Mouse (Mus musculus) v-Abl transformed pro-B cells (cell line): Measurements from ENCODE around the gene D5Ertd579e.

Experiments used
- in situ Hi-C, 2 experiments: fragments of 400-800 bp; cut with MboI; formaldehyde crosslinking; loops; one replicate each; pipeline ENCODE4 v1.15.1; 2025; ENCODE audit not compliant: unreplicated experiment in 2 of 2

D5Ertd579e gene

DNA sequence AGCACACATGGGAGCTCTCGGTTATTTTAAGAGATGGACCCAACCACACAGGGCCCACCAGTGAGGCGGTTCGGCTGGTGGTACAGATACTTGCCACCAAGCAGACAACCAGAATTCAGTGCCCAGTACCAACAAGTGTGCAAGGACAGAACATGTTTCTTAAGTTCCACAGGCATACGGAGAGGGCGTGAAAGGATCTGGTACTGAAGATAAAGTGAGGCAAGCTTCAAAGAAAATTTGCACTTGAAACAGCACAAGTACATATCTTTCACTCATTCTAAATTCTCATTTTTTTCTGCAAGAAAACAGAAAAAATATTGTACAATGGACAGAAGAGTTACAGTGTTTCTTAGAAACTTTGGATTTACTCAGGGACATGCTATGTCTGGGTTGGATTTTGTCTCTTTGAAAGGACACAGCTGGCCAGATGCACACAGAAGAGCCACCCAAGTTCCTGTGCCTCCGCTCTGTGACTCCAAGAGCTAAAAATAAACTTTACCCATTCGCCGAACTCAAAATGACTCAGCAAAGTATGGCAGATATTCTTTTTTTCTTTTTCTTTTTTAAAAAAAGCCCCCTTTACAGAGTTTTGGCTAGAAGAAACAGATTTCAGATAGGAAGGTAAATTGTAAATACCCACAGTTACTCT, 75.3 kb downstream of the D5Ertd579e start:
- in situ Hi-C loops, result loop anchor here in 1 of 2 experiments (25.0 kb wide), 1 partner anchor 633 kb away; no protein-coding TSS in a partner anchor

DNA sequence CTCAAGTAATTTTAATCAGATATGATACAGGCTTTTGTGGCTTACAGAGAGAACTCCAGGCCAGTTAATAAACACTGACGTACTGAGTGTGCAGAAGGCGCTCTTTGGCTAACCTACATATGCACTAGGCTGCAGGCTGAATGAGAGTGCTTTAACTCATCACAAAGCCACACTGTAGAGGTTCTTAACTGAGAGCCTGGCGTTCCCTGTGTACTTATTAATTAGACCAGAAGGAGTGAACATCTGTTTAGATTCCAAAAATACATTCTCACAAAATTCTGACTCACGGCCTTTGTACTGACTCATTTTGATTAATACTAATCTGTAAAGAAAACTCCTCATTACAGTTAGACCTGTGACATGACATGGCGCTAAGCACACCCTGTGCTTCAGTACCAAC, 76.9 kb downstream of the D5Ertd579e start:
- in situ Hi-C loops, result loop anchor here in 1 of 2 experiments (25.0 kb wide), 1 partner anchor 632 kb away; no protein-coding TSS in a partner anchor

DNA sequence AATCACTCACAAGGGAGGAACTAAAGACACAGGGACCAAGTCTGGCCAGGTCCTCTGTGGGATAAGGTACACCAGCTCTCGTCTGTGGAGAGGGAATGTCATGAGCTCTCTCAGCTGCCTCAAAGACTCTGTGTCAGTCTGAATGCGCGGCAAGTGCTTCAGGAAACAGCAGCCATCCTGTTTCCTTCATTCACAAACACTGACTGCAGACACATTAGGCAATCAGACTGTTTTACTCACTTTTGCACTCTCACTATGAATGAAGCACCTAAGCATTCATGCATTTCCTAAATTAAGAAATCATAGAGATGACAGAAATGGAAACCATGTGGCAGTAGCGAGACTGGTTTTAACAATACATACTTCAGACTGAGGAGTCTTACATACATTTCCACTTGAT, 77.5 kb downstream of the D5Ertd579e start:
- in situ Hi-C loops, result loop anchor here in 1 of 2 experiments (25.0 kb wide), 1 partner anchor 631 kb away; no protein-coding TSS in a partner anchor

DNA sequence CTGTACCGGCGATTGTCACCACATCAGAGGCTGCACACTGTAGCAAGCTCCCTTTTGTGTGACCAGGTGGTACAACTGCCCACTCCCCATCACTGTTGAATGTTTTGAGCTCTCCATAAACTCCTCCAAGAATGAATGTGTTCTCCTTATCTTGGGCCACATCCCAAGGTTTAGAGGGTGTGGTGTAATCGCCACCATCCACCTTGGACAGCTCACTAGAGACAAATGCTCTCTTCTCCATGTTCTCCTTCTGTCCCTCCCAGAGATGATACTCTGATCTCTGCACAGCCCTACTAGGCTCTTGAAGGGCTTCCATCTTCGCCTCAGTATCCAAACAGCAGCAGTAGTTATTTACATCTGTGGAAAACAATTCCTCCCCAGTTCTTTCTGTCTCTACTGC, 81.7 kb downstream of the D5Ertd579e start:
- in situ Hi-C loops, result loop anchor here in 1 of 2 experiments (25.0 kb wide), 1 partner anchor 627 kb away; no protein-coding TSS in a partner anchor

DNA sequence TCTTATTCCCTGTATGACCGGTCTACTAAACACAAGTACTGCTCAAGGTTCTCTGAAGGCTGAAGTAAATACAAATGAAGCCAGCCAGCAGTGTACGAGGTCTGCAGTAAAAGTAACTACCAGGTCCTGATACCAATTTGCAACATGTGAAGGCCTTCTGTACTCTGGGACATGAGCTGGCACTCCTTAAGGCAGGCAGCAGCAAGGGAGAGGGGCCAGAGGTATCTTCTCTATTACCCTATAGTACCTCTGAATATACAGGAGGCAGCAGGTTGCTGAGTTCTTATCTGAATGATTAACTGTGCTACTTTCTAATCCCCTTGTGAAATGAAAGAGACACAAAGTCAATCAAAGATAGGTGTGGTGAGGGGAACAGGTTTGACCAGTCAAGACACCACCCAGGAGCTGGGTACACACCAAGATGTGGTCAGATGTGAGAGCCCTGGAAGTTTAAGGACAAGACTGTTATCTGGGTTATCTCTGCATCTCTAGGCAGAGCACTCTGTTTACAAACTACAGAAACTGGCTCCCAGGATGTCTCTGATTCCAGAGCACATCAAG, 86.8 kb downstream of the D5Ertd579e start:
- in situ Hi-C loops, result loop anchor here in 1 of 2 experiments (25.0 kb wide), 1 partner anchor 622 kb away; no protein-coding TSS in a partner anchor

DNA sequence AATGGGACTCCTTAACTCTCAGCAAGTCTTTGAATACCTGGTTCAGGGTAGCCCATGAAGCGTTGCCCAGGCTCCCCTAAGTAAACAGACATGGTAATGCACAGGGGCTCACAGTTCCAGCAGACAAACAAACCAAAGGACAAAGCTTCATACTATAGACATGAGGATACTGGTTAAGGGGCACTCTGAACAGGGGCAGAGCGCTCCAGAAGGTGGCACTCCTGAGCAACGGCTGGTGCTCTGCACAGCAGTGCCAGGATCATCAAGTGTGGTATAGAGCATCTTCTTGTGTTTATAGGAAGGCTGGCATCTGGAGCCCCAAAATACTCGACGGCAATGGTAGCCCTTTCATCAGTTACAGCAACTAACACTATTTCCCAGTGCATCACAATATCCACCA, 92.8 kb downstream of the D5Ertd579e start:
- in situ Hi-C loops, result loop anchor here (5.0 to 25.0 kb wide), 2 partner anchors 139 to 616 kb away; no protein-coding TSS in a partner anchor

DNA sequence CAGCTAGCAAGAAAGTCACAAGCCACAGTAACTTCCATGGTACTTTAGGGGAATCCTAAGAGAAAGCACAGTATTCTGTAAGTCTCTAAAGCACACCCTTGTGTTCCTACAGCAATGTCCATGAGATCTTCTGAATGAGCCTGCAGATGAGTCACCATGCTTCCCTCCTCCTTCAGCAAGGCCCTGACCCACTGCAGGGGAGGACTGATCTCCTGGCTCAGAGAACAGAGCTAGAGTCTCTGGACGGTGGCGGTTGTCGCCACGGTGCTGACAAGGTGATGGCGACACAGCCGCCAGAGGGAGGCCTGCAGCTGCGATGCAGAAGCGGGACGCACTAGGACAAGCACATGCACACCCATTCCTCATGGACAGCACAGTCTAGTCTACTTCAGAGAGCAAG, 93.8 kb downstream of the D5Ertd579e start:
- in situ Hi-C loops, result loop anchor here (5.0 to 25.0 kb wide), 2 partner anchors 140 to 615 kb away; no protein-coding TSS in a partner anchor

DNA sequence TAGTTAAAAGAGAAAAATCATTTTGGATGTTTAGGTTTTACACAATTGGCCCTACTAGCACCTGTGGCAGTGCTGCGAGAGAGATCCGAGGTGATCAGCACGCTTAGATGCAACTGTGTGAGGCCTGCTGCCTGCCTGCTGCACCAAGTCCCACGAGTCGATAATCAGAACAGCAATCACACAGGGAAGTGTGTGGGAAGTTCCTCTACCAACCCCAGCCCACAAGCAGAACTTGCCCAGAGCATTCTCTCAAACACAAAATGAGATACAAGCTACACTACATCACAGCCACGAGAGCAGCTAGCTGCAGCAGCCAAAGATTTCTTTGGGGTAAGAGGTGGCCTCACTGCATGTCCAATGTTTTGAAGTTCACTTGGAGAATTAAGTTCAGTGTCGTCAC, 94.3 kb downstream of the D5Ertd579e start:
- in situ Hi-C loops, result loop anchor here (5.0 to 25.0 kb wide), 2 partner anchors 141 to 614 kb away; no protein-coding TSS in a partner anchor

DNA sequence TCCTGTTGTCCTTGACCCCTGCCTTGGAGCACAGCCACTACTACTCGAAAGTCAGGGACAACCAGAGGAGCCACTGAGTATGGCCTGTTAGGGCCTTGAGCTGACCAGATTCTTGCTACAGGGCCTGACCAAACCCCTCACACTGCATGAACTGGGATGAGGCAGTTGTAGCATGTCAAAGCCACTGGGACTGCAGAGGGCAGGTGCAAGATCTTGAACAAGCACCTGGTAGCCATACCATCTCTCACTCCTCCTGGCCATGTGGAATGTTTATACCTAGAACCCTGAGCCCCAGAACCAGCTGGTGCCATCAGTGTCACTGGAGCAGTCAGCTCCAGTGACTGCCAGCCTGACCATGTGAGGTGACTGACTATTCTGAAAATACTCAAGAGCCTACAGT, 96.9 kb downstream of the D5Ertd579e start:
- in situ Hi-C loops, result no loop called here

DNA sequence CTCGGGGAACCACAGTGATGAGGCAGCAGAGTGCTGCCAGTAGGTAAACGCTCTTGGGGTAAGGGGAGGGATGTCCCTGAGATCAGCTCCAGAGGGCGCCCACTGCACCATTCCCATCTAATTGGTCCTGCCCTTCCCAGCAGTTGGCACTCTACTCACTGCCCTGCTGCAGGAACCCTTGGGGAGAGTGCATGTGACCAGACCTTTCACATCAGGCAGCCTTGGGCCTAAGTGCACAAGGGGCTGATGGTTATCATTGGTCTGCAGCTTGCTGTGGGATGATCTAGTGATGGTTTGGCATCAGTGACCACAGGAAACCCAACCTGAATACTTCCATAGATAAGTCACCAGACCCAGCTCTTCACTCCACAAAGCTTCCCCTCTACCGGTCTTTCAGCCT, 98.2 kb downstream of the D5Ertd579e start:
- in situ Hi-C loops, result no loop called here

DNA sequence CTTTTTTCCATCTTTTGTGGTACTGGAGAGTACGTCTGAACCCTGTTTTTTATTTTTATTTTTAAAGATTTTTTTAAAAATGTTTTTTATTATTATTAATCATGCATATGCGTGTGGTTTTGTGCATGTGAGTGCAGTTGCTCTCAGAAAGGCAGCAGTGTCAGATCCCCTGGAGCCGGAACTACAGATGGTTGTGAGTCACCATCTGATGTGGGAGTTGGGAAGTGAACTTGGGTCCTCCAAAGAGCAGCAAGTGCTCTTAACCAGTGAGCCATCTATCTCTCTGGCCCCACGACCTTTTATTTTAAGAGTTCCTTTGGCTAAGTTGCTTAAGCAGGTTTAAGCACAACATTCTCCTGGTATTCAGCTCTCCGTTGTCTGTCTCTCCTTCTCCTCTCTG, 99.6 kb downstream of the D5Ertd579e start:
- in situ Hi-C loops, result no loop called here

DNA sequence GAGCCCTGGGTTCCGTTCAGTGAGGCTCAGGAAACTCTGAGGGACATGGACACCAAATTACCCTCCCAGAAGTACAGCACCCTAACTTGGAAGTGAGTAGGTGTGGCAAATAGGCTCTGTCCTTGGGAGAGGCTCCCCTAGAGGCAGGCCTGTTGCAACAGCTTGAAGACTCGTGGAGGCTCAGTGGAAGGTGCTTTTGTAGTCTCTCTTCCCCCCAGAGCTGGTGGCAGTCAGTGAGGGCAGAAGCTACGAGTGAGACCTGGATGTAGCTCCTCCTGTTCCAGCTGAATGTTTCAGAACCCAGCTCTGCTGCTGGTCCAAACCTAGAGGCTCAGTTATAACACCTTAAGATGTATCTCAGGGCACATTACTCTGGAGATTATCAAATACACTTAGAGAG, 100.7 kb downstream of the D5Ertd579e start:
- in situ Hi-C loops, result no loop called here

DNA sequence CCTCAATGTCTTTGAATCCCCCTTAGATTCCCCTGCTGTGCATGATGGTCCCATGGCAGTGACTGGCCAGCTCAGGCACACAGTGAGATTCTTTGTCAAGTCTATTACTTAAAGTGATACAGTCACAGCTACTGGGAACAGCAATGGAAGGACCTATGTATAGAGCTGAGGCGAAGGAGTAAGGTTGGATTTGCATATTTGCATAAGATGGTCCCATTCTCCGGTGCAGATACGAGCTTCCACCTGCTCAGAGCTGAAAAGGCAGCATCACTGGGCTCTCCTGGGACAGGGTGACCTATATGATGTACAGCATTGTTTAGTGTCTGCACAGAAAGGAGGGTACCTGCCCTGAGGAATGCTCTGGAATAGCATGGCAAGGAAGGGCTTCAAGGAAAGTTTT, 101.5 kb downstream of the D5Ertd579e start:
- in situ Hi-C loops, result no loop called here

DNA sequence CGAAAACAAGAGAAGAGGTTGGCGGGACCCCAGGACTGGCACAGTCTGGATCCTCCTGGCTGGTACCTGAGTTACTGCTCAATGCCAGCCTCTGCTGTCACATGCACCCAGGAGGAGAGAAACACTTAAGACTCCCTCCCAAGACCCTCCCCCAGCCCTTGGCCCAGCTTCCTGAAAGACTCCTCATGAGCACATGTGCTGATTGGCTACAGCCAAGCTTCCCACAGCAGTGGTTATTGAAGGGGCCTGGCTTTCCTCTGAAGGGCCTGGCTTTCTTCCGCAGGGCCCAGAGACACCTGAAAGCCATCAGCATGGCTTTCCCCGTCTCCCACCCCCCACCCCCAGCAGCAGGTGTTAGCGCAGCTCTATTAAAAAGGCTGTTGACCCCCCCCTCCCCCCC, 102.6 kb downstream of the D5Ertd579e start, which contains the start of gene Tbc1d14:
Gene Tbc1d14 (minus strand): TSS at position 101 of the 400 bp plus-strand sequence.
- in situ Hi-C loops, result no loop called here

DNA sequence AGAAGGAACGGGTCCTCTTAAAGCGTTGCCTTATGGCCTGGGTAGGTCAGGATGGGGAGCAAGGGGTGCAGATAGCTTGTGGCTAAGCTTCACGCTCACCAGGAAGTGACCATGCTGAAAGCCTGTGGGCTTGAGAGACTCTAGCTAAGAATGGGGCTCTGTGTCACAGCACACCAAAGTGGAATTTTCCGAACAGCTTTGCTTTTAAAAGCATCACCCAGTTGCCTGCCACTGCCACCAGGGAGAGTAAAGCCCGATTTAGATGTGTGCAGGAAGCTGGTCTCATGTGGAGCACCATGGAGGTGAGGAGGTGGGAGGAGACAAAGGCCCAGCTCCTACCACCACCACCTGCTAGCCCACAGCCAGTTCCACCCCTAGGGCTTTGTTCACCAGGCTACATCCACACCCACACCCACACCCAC, 105.3 kb downstream of the D5Ertd579e start:
- in situ Hi-C loops, result no loop called here

DNA sequence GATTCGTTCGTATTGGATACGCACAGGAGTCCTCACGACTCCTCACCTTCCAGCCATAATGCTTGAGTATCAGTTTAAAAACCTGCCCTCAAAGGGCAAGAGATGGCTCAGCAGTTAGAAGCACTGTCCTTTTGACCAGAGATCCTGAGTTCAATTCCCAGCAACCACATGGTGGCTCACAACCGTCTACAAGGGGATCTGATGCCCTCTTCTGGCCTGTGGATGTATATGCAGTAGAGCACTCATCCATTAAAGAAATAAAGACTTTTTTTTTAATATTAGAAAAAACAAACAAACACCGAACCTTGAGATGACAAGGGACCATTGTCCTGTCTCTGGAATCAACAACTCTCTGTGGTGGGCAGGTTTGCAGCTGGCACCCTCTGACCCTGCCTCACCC, 111.5 kb downstream of the D5Ertd579e start:
- in situ Hi-C loops, result loop anchor here (5.0 to 10.0 kb wide), 4 partner anchors 52 to 599 kb away; partner anchors contain the start of genes Ccdc96 (in 1 of the 2) and Tada2b (in 1 of the 2)

DNA sequence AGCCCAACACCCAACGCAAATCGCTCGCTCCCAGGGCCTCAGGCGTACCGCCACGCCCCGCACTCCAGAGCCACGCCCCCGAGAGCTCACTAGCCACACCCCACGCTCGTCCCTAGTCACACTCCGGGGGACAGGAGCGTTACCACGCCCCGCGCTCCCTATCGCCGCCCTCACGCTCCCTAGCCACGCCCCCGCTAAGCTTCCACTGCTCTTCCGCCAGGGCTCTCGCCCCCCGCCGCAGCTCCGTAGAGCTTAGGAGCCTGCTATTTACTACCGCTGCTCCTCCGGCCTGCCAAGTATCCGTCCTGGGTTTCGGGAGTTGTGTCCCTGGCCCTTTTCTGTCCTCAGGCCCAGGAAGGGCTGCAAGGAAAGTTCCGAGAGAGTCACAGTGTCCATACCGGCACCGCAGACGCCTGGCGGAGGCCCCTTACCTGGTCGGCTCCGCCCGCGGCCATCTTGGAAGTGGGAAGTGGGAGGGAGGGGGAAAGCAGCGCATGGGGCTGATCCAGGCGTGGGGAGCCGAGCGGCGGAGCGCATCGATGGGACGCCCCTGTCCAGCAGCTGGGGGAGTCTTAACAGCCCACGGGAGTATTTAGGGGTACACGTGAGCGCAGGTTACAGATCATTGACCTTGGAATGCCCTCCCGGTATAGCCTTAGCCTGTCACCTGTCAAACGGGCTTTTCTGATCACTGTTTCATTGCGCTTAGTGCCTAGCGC, 113.7 kb downstream of the D5Ertd579e start:
- in situ Hi-C loops, result loop anchor here (5.0 to 10.0 kb wide), 4 partner anchors 50 to 597 kb away; partner anchors contain the start of genes Ccdc96 (in 1 of the 2) and Tada2b (in 1 of the 2)

DNA sequence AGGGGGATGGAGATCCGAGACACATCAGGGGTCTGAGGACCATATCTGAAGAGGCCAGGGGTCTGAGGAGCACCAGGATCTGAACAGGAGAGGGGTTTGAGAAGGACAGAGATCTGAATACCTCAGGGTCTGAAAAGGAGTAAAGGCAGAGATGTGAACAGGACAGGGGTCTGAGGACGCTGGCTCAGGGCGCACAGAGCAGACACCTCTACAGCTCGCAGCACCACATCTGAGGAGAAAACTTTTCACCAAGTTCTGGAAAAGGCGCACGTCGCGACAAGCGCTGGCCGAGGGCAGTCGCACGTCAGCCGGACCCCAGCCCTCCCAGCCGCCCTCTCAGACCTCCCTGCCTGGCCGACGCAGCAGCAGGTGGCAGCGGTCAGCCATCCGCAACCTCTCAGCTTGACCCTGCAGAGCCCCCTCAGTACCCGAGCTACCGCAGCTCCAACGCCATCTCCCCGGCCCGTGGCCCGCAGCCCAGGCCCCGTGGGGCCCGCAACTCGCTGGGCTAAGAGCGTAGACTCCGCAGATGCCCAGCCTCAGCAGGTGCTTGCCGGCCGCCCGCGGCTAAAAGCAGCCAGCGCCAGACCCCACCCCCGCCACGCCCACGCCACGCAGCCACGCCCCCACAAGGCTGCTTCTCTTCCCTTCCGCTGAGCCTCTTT, 114.4 kb downstream of the D5Ertd579e start:
- in situ Hi-C loops, result loop anchor here (5.0 to 10.0 kb wide), 4 partner anchors 49 to 597 kb away; partner anchors contain the start of genes Ccdc96 (in 1 of the 2) and Tada2b (in 1 of the 2)

DNA sequence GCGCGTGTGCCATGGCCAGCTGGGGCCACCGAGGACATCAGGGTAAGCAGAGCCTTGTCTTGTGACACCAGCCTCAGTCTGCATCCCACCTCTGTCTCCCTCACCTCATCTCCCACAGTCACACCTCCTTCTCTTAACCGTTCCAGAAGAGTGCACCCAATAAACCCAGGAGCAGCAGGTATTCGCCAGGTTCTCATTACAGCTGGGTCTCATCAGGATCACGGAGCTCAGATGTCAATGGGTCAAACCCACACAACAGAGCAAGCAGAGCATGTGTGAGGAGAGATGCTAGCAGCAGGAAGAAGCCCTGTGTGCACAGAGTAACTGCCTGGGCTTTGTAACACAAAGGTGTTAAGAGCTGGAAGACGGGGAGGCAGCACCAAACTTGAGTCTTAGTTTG, 115.9 kb downstream of the D5Ertd579e start:
- in situ Hi-C loops, result loop anchor here (5.0 to 10.0 kb wide), 4 partner anchors 48 to 595 kb away; partner anchors contain the start of genes Ccdc96 (in 1 of the 2) and Tada2b (in 1 of the 2)

DNA sequence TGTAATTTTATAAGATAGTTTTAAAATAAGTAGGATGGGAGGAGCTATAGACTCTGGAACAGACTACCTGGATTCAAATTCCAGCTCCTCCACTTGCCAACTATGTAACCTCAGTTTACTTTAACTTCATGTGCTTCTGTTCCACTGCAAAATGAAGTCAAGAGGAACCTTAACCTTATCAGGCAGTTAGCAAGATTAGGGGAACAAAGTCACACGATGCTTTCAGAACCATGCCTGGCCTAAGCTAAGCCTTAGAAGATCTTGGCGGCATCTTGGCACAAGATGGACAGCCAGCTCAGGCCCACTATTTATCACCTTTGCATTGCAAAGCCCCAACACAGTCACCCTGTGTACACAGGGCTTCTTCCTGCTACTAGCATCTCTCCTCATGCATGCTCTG, 116.8 kb downstream of the D5Ertd579e start:
- in situ Hi-C loops, result no loop called here
